In genomic region chr17:34621006-34621405, GRCm38 (mm10) we compare ENCODE assay signal across 17 mouse cellular contexts.
"Had no signal": no experiment of that assay in that cellular context is flagged by ENCODE, and none has a peak within 500 bp of the region (broad histone marks: within the 10 kb centered on the region; RNA-seq: fewer than 3 reads in every experiment).

No protein-coding gene starts in this region.

- H3K27ac ChIP-seq: limb, embryonic 15.5 days; macrophage; midbrain, embryonic 12.5 days; midbrain, embryonic 15.5 days; neural tube, embryonic 12.5 days; neural tube, embryonic 15.5 days had no signal

- DNase-seq: kidney, adult 18-20 months; kidney, postnatal 10 days; kidney, postnatal 36 days; liver, embryonic 13.5 days; lung, adult 18-20 months; lung, postnatal 14 days; right cerebral cortex, adult 18-20 months; right cerebral cortex, postnatal 25 days; thymus, adult 18-20 months; thymus, postnatal 36 days had no signal

- H3K9ac ChIP-seq: limb, embryonic 15.5 days; liver, embryonic 13.5 days; midbrain, embryonic 12.5 days; midbrain, embryonic 15.5 days; neural tube, embryonic 12.5 days; neural tube, embryonic 15.5 days had no signal

- H3K4me2 ChIP-seq: limb, embryonic 15.5 days; liver, embryonic 13.5 days; midbrain, embryonic 12.5 days; midbrain, embryonic 15.5 days; neural tube, embryonic 12.5 days; neural tube, embryonic 15.5 days had no signal

- H3K27me3 ChIP-seq: limb, embryonic 15.5 days; liver, embryonic 13.5 days; midbrain, embryonic 12.5 days; midbrain, embryonic 15.5 days; neural tube, embryonic 12.5 days; neural tube, embryonic 15.5 days had no signal

- H3K4me3 ChIP-seq: limb, embryonic 15.5 days; liver, embryonic 13.5 days; midbrain, embryonic 12.5 days; midbrain, embryonic 15.5 days; neural tube, embryonic 12.5 days; neural tube, embryonic 15.5 days had no signal

- H3K9me3 ChIP-seq: limb, embryonic 15.5 days; liver, embryonic 13.5 days; midbrain, embryonic 12.5 days; midbrain, embryonic 15.5 days; neural tube, embryonic 12.5 days; neural tube, embryonic 15.5 days had no signal

- ATAC-seq: inflammation-experienced regulatory T-cells, adult 6 months; midbrain, embryonic 15.5 days had no signal
